Mouse (Mus musculus) spleen, adult 10 weeks (tissue): ENCODE results near the gene Vmn2r28. TPM values are rescaled to one million over a fixed set of nuclear protein-coding genes. Genes with fewer than 3 reads are reported as not detected.

ENCODE experiments used
- polyA plus RNA-seq: library from polyadenylated mRNA; stranded (reverse); fragments of 350-450 nt; fragmentation: Illumina TruSeq; extraction: RNeasy Lipid Tissue Mini Kit (QIAGEN cat#74804); gene quantifications from one replicate; pipeline ENCODE4 v1.2.3, GENCODE M21; 2015; ENCODE audit warnings: low replicate concordance; ENCODE audit not compliant: insufficient read depth

Gene Vmn2r28
- not detected for polyA plus RNA-seq

DNA sequence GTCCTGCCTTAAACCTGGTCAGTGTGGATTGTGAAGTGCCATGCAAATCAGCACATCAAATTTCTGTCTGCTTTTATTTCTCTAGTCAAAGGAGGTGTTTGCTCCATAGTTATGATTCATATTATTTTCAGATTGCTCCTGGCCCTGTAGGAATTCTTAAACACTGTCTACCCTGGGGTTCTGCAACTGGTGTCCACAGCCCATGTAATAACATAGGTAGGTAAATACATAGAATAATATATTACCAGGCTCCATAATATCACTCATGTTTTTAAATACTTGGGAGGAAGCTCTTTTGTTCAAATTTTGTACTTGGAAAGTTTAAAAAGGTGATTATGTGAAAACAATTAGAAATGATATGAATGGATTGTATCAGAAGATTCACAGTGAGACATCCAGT, at the start of gene Vmn2r28:
Vmn2r28 (minus strand) TSS at position 101 of the 400 bp plus-strand sequence.

DNA sequence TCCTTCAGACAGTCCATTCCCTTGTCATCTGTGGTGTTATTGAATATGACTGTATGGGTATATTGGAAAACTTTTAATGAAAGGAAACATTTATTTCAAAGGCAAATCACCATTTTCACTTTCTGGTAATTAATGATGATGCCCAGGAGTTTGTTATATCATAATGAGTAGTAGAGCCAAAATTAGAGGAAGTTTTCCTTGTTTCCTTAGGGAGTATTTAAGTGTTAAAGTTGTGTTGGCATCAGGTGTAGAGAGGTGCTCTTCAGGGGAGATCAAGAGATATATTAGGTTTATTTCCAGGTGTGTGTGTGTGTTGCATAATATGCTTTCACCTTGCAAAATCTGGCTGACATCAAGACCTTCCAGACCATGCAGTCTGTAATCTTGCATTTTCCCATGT, 37.1 kb downstream of the Vmn2r28 start, which contains the start of gene Vmn1r59:
Vmn1r59 (minus strand) TSS at position 101 of the 400 bp plus-strand sequence.

Other genes starting within 250 kb of the Vmn2r28 start
- gene Gm5065, start 143.4 kb downstream of the Vmn2r28 start, polyA plus RNA-seq, result not detected
- gene Nlrp2, start 142.9 kb downstream of the Vmn2r28 start, polyA plus RNA-seq, result not detected
- not detected for gene Vmn1r58, start 80.6 kb downstream of the Vmn2r28 start, polyA plus RNA-seq
- not detected for gene Vmn1r59, start 37.2 kb downstream of the Vmn2r28 start, polyA plus RNA-seq
- not detected for gene Vmn1r60, start 53.4 kb upstream of the Vmn2r28 start, polyA plus RNA-seq
- gene Vmn1r61, start 119.3 kb upstream of the Vmn2r28 start, polyA plus RNA-seq, result not detected
- gene Vmn1r62, start 179.7 kb upstream of the Vmn2r28 start, polyA plus RNA-seq, result not detected